Mouse (Mus musculus): ENCODE results near the gene Nxnl1. TPM values are rescaled to one million over a fixed set of nuclear protein-coding genes. Genes with fewer than 3 reads are reported as not detected.

Gene Nxnl1
- total and polyA plus RNA-seq, 2 experiments: not detected

DNA sequence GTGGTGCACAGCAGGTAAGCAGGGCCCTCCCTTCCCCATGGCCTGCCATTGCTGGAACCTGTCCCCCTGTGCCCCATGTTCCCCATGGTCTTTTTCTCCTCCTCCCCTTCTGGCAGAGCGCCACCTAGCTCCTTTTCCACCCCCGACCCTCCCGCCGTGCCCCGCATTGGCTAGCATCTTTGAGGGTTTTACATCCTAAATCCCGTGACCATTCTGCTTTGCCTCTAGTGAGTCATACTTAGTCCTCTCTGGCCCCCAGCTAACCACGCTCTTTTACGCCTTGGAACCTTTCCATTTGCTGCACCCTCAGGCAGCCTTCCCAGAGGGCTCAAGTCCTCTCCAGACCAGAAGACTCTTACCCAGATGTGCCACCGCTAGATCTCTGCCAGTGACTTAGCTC, 13.8 kb upstream of the Nxnl1 start:
- Histone ChIP-seq H3K27ac (replicated peaks; ENCODE audit: insufficient read depth, low read depth, low read length) (no peak overlapping the region), H3K27me3 (ENCODE audit: control insufficient read depth, insufficient read depth, low read length) (no peaks in the 10 kb centered on the region), H3K79me2 (ENCODE audit: control insufficient read depth, insufficient read depth, low read length) (no peaks in the 10 kb centered on the region), H3K9ac (ENCODE audit: low read depth, low read length) (no peak overlapping the region), H3K4me3 (ENCODE audit: insufficient read depth, low read depth, low read length) (no peak overlapping the region), H3K4me1 (ENCODE audit: control insufficient read depth, insufficient read depth, low read length) (no peaks in the 10 kb centered on the region), H3K36me3 (ENCODE audit: control insufficient read depth, insufficient read depth, low read length) (no peaks in the 10 kb centered on the region)
- WGBS: 88% methylated on average over 9 of the region's 9 CpGs
- TF ChIP-seq POLR2A (IDR thresholded peaks at IDR 0.05; ENCODE audit: extremely low read depth, insufficient read depth, low read length) (no peak), CTCF (IDR thresholded peaks at IDR 0.05; ENCODE audit: low read depth, low read length) (no peak)
- no peak for DNase-seq (ENCODE audit: extremely low read depth, low read depth, low spot score)

DNA sequence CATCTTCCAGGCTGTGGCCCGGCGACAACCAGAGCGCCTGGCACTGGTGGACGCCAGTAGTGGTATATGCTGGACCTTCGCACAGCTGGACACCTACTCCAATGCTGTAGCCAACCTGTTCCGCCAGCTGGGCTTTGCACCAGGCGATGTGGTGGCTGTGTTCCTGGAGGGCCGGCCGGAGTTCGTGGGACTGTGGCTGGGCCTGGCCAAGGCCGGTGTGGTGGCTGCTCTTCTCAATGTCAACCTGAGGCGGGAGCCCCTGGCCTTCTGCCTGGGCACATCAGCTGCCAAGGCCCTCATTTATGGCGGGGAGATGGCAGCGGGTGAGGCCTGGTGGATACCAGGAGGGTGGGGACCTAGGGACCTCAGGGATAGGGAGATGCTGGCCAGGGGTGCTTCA, 13.1 kb upstream of the Nxnl1 start:
- 73% methylated on average over 14 of the region's 14 CpGs for WGBS

DNA sequence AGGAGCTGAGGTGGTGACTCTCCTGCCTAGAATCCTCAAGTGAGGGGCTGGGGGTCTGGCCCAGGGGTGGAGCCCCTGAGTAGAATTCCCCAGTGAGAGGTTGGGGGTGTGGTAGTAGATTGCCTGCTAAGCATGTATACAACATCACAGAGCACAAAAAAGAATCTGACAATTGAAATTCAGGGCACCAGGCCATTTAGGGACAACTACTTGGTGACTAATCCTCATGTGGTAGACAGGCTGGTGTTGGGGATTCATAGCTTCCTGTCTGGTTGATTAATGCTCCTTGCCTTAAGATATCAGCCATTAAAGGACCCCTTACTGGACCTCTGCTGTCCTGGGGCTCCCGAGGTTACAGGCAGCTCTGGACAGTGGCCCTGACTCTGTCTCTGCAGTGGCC, 12.6 kb upstream of the Nxnl1 start:
- H3K4me3 ChIP-seq (ENCODE audit: insufficient read depth, low read depth, low read length): no peak overlapping the region
- WGBS: 86% methylated on average over 1 of the region's 1 CpGs
- TF ChIP-seq CTCF (IDR thresholded peaks at IDR 0.05; ENCODE audit: low read depth, low read length): no peak
- no peak for TF ChIP-seq POLR2A (IDR thresholded peaks at IDR 0.05; ENCODE audit: extremely low read depth, insufficient read depth, low read length)

More for the DNA sequence above, 13.1 kb upstream of the Nxnl1 start:
- Histone ChIP-seq H3K9ac (ENCODE audit: low read depth, low read length) (no peak overlapping the region), H3K4me1 (ENCODE audit: control insufficient read depth, insufficient read depth, low read length) (no peaks in the 10 kb centered on the region), H3K27me3 (ENCODE audit: control insufficient read depth, insufficient read depth, low read length) (no peaks in the 10 kb centered on the region), H3K79me2 (ENCODE audit: control insufficient read depth, insufficient read depth, low read length) (0 out of 2 replicates have a peak, but pooled peaks cover under 1% of the 10 kb centered on the region), H3K36me3 (ENCODE audit: control insufficient read depth, insufficient read depth, low read length) (no peaks in the 10 kb centered on the region), H3K27ac (replicated peaks; ENCODE audit: insufficient read depth, low read depth, low read length) (no peak overlapping the region), H3K4me3 (ENCODE audit: insufficient read depth, low read depth, low read length) (no peak overlapping the region)
- no peak for DNase-seq (ENCODE audit: extremely low read depth, low read depth, low spot score)
- TF ChIP-seq CTCF (IDR thresholded peaks at IDR 0.05; ENCODE audit: low read depth, low read length) (no peak), POLR2A (IDR thresholded peaks at IDR 0.05; ENCODE audit: extremely low read depth, insufficient read depth, low read length) (no peak)

DNA sequence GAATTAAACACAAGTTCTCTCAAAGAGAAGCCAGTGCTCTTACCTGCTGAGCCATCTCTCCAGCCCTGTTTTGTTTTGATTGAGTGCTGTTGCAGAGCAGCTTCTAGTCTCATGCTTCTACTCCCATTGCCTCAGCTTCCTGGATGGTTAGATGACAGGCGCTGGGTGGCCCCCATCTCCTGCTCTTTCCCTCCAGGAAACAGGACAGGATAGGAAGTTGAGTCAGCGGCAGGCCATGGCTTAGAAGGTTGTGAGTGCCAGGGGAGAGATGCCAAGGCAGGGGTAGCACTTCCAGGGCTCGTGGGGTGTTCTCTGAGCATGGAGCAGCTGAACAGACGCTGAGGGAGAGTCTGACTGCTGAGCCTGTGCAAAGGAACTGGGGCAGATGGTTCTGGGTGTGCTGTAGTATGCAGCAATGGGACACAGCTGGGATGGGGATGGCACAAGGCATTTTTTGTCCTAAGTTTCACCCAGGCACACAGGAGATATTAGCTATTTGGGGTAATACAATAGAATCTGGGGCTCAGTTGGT, 11.5 kb upstream of the Nxnl1 start:
- Histone ChIP-seq H3K9ac (ENCODE audit: low read depth, low read length) (no peak overlapping the region), H3K79me2 (ENCODE audit: control insufficient read depth, insufficient read depth, low read length) (0 out of 2 replicates have a peak, but pooled peaks cover 2% of the 10 kb centered on the region), H3K36me3 (ENCODE audit: control insufficient read depth, insufficient read depth, low read length) (no peaks in the 10 kb centered on the region), H3K27ac (replicated peaks; ENCODE audit: insufficient read depth, low read depth, low read length) (no peak overlapping the region), H3K27me3 (ENCODE audit: control insufficient read depth, insufficient read depth, low read length) (no peaks in the 10 kb centered on the region), H3K4me1 (ENCODE audit: control insufficient read depth, insufficient read depth, low read length) (no peaks in the 10 kb centered on the region), H3K4me3 (ENCODE audit: insufficient read depth, low read depth, low read length) (no peak overlapping the region)
- TF ChIP-seq CTCF (IDR thresholded peaks at IDR 0.05; ENCODE audit: low read depth, low read length) (no peak), POLR2A (IDR thresholded peaks at IDR 0.05; ENCODE audit: extremely low read depth, insufficient read depth, low read length) (no peak)
- 73% methylated on average over 4 of the region's 4 CpGs for WGBS
- no peak for DNase-seq (ENCODE audit: extremely low read depth, low read depth, low spot score)

More for the DNA sequence above, 12.6 kb upstream of the Nxnl1 start:
- Histone ChIP-seq H3K79me2 (ENCODE audit: control insufficient read depth, insufficient read depth, low read length) (0 out of 2 replicates have a peak, but pooled peaks cover 2% of the 10 kb centered on the region), H3K4me1 (ENCODE audit: control insufficient read depth, insufficient read depth, low read length) (no peaks in the 10 kb centered on the region), H3K9ac (ENCODE audit: low read depth, low read length) (no peak overlapping the region), H3K27me3 (ENCODE audit: control insufficient read depth, insufficient read depth, low read length) (no peaks in the 10 kb centered on the region), H3K27ac (replicated peaks; ENCODE audit: insufficient read depth, low read depth, low read length) (no peak overlapping the region), H3K36me3 (ENCODE audit: control insufficient read depth, insufficient read depth, low read length) (no peaks in the 10 kb centered on the region)
- no peak for DNase-seq (ENCODE audit: extremely low read depth, low read depth, low spot score)

DNA sequence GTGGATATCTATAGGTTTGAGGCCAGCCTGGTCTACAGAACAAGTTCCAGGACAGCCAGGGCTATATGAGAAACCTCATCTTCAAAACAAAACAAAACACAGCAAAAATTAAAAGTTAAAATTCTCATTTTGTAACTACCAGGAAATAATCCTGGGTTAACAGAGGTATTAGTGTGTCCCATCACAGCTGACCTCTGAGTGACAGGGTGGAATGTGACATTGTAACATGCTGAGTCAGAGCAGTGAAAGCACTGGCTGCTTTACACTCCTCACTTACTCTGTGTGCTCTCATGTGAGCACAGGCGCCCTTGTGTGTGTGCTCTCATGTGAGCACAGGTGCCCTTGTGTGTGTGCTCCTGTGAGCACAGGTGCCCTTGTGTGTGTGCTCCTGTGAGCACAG, 8.6 kb upstream of the Nxnl1 start:
- no peaks in the 10 kb centered on the region for H3K4me1 ChIP-seq (ENCODE audit: control insufficient read depth, insufficient read depth, low read length)
- WGBS: 67% methylated on average over 1 of the region's 1 CpGs
- H3K4me3 ChIP-seq (ENCODE audit: insufficient read depth, low read depth, low read length): no peak overlapping the region
- no peak overlapping the region for H3K27ac ChIP-seq (replicated peaks; ENCODE audit: insufficient read depth, low read depth, low read length)
- 0 out of 2 replicates have a peak, but pooled peaks cover 2% of the 10 kb centered on the region for H3K79me2 ChIP-seq (ENCODE audit: control insufficient read depth, insufficient read depth, low read length)
- no peak for TF ChIP-seq CTCF (IDR thresholded peaks at IDR 0.05; ENCODE audit: low read depth, low read length)
- TF ChIP-seq POLR2A (IDR thresholded peaks at IDR 0.05; ENCODE audit: extremely low read depth, insufficient read depth, low read length): no peak
- no peak for DNase-seq (ENCODE audit: extremely low read depth, low read depth, low spot score)
- H3K27me3 ChIP-seq (ENCODE audit: control insufficient read depth, insufficient read depth, low read length): no peaks in the 10 kb centered on the region
- H3K36me3 ChIP-seq (ENCODE audit: control insufficient read depth, insufficient read depth, low read length): no peaks in the 10 kb centered on the region
- H3K9ac ChIP-seq (ENCODE audit: low read depth, low read length): no peak overlapping the region

DNA sequence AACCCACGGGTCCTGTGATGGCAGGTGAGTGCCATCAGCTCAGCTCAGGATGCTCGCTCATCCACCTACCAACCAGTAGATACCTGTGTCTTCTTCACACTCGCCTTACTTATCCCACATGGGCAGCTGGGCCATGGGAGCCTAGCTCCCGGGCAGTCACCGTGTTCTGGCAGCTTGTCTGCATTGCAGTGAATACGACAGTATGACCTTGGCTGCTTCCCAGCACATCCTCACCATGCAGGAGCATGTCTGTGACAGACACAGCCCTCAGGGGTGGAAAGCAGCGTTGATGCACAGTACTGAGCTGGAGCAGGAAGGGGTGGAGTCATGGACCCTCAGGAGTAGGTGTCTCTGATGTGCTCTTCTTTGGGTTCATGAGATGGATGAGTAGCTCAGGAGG, 8.0 kb upstream of the Nxnl1 start:
- DNase-seq (ENCODE audit: extremely low read depth, low read depth, low spot score): no peak
- TF ChIP-seq POLR2A (IDR thresholded peaks at IDR 0.05; ENCODE audit: extremely low read depth, insufficient read depth, low read length): no peak
- TF ChIP-seq CTCF (IDR thresholded peaks at IDR 0.05; ENCODE audit: low read depth, low read length): no peak
- 0 out of 2 replicates have a peak, but pooled peaks cover 2% of the 10 kb centered on the region for H3K79me2 ChIP-seq (ENCODE audit: control insufficient read depth, insufficient read depth, low read length)
- no peak overlapping the region for H3K9ac ChIP-seq (ENCODE audit: low read depth, low read length)
- H3K36me3 ChIP-seq (ENCODE audit: control insufficient read depth, insufficient read depth, low read length): no peaks in the 10 kb centered on the region
- H3K4me1 ChIP-seq (ENCODE audit: control insufficient read depth, insufficient read depth, low read length): no peaks in the 10 kb centered on the region
- no peak overlapping the region for H3K4me3 ChIP-seq (ENCODE audit: insufficient read depth, low read depth, low read length)
- H3K27me3 ChIP-seq (ENCODE audit: control insufficient read depth, insufficient read depth, low read length): no peaks in the 10 kb centered on the region
- no peak overlapping the region for H3K27ac ChIP-seq (replicated peaks; ENCODE audit: insufficient read depth, low read depth, low read length)
- 80% methylated on average over 7 of the region's 7 CpGs for WGBS
